Mouse (Mus musculus): ENCODE results near the gene Ggct.

DNA sequence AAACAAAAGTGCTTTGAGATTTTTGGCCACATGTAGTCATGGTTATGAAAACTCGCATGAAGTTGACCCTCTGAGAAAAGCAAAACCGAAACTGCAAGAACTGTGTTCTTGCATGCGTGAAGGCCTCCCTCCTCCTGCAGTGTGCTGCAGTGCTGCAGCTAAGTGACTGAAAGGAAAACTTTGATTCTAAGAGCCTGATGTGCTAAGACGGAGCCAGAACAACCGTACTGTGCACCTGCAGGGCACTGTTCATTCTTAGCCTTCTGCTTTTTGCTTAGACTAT, 19.9 kb downstream of the Ggct start:
- TF ChIP-seq POLR2A (IDR thresholded peaks at IDR 0.05; ENCODE audit: low read depth, low read length) (no peak), CTCF (IDR thresholded peaks at IDR 0.05; ENCODE audit: extremely low read depth, insufficient read depth, insufficient read length, insufficient replicate concordance) (no peak)

Measured in spleen, adult 2 months (tissue).